Mouse (Mus musculus): Measurements from ENCODE around the gene Spns3. TPM values are rescaled to one million over a fixed set of nuclear protein-coding genes. Genes with fewer than 3 reads are reported as not detected.
A peak's percentile ranks its signal among the peaks of the same experiment; 100 is the strongest.

The Spns3 gene
- total RNA-seq, 2 experiments from 2014 or later, result 0.10 TPM; not detected in 1

DNA sequence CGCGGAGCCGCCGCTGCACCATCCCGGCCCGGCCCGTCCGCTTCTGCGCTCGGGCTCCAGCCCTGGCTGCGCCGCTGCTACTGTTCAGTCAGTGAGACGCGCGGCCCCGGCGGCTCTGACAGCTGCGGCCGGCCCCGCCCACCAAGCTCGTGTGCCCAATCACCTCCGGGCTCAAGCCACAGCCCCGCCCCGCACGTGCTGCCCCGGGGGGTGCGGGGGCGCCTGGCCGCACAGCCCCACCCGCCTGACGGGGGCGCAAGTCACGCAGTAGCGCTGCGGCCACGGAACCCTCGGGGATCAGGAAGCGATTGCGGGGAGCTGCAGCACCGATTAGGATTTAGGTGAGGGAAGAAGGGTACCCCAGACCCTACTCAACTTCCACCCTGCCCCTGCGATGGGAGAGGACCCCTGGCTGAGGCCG is 60.4 kb downstream of the Spns3 start, which contains the start of gene Spns2:
Gene Spns2, minus strand, starts transcription at position 24 of the 421 bp plus-strand sequence.
- peak; percentile 93 for DNase-seq
- intact Hi-C loops (cut with DNase I; ENCODE audit: low total_unique reads), result loop anchor here (5.0 kb wide), 2 partner anchors 38 to 72 kb away; no protein-coding TSS in a partner anchor

DNA sequence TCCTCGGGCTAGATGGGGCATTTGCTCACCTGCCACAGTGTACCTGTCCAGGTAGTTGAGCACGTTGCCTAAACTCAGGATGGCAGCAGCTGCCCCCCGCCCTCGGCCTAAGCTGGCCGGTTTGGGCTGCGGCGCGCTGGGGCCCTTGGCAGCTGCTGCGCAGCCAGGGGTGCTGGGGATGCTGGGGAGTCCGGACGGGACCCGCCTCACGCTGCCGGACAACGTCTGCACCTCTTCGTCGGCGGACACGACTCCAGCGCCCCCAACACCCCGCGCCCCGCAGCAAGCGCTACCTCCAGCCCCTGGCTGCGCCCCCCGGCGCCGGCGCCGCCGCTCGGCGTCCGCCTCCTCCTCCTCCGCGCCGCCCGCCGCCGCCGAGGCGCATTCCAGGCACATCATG is 60.9 kb downstream of the Spns3 start:
- no peak for DNase-seq
- intact Hi-C loops (cut with DNase I; ENCODE audit: low total_unique reads), result loop anchor here (5.0 kb wide), 1 partner anchor 37 kb away; no protein-coding TSS in a partner anchor

DNA sequence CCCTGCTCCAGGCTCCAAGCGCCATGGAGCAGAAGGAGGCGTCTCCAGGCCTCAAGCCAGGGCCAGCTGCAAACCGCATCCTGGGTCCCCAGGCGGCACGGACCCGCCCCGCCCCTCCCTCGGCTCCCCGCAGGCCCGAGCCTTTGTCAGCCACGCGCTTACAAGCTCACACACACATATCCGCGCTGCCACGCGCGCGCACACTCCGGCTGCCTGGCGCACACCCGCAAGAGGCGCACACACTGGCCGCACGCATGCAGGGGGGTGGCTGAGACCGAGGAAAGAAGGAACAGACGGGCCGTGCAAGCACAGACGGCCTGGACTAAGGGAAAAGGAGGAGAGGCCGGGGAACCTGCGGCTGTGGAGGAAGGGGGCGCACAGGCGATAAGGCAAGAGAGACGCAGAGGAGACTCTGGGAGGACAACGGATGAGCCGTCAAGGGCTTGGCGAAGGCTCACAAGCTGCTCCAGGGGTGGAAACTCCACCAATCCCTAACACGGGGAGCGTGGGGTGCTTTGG is 61.5 kb downstream of the Spns3 start:
- intact Hi-C loops (cut with DNase I; ENCODE audit: low total_unique reads), result loop anchor here (5.0 kb wide), 1 partner anchor 37 kb away; no protein-coding TSS in a partner anchor
- peak; percentile 27 for DNase-seq

DNA sequence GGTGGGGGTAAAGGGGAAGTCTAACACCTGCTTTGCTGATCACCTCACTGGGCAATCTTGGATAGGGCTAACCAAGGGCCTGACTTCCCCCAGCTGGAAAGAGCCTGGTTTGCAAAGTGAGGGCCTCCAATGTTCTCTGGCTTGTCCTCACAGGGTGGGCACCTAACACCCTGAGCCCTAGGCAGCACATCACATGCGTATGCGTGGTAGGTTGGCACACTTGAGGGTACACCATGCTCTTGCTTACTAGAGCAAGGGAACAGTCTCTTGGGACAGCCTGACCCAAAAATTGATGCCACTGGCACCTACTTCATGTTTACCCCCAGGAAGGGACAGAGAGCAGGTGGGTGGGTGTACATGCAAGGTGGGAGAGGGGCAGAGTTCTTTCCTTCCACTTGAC is 62.6 kb downstream of the Spns3 start:
- DNase-seq, result no peak
- intact Hi-C loops (cut with DNase I; ENCODE audit: low total_unique reads), result loop anchor here (5.0 kb wide), 1 partner anchor 35 kb away; no protein-coding TSS in a partner anchor

DNA sequence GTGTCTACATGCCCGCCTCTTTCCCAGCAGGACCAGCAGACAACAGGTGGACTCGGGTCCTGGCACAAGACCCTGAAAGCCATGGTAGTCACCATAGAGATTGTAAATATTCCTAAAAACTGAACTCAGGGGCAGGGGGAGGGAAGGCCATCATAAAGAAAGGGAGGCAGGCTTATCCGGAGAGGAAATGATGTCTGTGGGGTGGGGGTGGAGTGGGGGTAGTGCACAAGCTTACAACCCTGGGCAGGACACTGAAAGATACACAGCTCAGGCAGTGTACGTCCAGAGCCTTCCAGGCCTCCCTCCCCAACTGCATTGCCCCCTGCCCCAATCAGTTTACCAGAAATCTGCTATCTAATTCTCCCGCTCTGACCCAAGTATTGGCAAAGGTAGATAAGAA is 63.1 kb downstream of the Spns3 start:
- DNase-seq, result no peak
- intact Hi-C loops (cut with DNase I; ENCODE audit: low total_unique reads), result loop anchor here (5.0 kb wide), 1 partner anchor 35 kb away; no protein-coding TSS in a partner anchor

DNA sequence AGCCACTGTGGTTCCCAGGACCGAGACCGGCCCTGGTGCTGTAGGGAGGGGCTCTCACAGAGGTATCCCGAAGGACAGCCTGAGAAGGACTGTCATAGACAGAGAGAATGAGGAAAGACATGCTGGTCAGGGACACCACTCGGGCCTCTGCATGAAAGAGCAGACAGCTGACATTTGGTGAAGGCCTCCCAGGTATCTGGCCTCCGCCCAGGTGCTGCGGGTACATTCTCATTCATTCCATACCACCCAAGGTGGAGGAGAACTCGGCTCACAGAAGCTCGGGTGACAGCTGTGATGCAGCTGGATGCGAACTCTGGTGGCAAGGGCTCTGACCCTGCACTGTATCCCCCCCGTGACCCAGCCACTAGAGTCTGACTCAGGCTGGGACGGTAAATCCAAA is 64.3 kb downstream of the Spns3 start:
- no peak for DNase-seq
- intact Hi-C loops (cut with DNase I; ENCODE audit: low total_unique reads), result loop anchor here (5.0 kb wide), 1 partner anchor 34 kb away; no protein-coding TSS in a partner anchor

DNA sequence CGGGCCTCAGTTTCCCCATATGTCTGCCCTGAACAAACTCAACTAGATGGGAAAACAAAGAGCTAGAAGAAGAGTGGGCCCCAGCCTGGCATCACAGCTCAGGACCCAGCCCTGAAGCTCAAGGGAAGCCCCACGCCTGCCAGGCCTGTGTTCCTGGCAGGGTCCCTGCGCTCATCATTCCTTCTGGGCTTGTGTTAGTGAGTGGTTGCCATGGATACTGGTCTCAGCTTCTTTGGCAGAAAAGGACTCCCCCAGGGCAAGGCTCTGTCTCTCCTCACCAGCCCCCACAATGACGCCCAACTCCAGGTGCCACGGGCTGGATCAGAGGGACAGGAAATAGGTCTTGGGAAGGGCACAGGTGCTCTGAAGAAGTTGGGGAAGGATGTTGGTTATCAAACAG is 65.1 kb downstream of the Spns3 start:
- intact Hi-C loops (cut with DNase I; ENCODE audit: low total_unique reads), result loop anchor here (5.0 kb wide), 1 partner anchor 33 kb away; no protein-coding TSS in a partner anchor

DNA sequence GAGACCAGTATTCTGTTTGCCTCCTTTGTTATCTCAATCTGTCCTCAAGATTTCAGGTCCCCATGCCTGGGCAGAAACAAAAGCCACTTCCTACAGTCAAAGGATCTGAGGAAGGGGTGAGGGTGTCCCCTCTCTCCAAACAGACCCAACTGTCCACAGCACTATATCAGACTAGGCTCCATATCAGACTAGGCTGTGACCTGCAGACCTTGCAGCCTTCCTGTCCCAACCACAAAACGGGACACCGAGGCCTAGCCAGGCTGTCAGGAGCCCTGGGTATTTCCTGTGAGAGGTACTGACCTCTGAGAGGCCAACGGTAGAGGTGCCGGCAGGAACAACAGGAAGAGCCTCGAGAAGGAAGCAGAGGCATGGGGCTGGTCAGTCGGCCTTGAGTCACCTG is 65.8 kb downstream of the Spns3 start:
- intact Hi-C loops (cut with DNase I; ENCODE audit: low total_unique reads), result no loop called here
- no peak for DNase-seq

More for the DNA sequence above, 65.1 kb downstream of the Spns3 start:
- DNase-seq, result no peak

DNA sequence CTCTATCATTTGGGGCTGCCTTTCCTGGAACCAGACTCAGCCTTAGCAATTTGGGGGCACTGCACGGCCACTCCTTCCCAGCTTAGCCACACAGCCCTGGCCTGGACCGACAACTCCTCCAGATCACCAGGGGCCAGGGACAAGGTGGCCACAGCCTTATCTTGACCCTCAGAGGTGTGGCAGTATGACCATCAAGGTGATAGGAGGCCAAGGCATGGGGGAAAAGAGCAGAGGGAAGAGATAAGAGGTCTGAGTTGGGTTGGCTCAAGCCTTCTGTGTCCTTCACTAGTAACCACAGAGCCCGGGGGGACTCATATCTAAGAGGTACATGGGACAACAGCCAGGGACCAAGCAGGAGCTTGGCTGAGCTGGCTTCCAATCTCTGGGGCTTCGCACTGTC is 68.4 kb downstream of the Spns3 start:
- DNase-seq, result no peak
- intact Hi-C loops (cut with DNase I; ENCODE audit: low total_unique reads), result no loop called here

DNA sequence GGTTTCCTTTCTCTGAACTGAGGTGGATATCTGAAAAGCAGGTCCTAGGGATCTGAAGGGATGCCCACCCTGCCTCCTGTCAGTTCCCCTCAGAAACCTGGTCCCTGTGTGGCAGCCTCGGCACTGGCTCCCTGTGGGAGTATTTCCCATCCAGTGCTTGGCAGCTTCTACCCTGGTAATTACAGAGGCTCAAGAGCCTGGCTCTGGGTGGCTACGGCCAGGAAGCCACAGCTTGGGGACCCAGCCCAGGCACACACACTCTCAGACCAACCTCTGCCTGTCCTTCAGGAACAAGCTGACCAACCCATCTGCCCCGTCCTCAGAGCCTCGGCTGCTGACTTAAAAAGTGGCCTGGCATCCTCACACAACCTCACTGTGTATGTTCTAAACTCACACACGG is 69.0 kb downstream of the Spns3 start:
- intact Hi-C loops (cut with DNase I; ENCODE audit: low total_unique reads), result no loop called here
- DNase-seq, result no peak

DNA sequence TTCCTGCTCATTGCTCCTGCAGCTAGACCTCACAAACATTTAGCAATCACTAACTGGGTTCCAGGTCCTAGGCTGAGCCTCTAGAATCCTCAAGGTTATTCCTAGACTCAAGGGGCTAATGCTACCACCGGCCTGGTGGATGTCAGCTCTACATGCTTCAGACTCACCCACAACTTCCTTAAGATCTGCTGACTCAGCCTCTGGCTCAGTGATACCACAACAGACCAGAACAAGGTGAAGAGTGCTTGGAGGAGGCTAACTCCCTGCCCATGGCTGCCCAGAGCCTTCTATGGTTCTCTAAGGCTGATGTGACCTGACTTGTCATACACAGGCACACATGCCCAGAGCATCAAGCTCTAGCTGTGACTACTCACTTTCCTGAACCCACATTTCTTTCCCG is 70.8 kb downstream of the Spns3 start:
- intact Hi-C loops (cut with DNase I; ENCODE audit: low total_unique reads), result no loop called here
- DNase-seq, result no peak

DNA sequence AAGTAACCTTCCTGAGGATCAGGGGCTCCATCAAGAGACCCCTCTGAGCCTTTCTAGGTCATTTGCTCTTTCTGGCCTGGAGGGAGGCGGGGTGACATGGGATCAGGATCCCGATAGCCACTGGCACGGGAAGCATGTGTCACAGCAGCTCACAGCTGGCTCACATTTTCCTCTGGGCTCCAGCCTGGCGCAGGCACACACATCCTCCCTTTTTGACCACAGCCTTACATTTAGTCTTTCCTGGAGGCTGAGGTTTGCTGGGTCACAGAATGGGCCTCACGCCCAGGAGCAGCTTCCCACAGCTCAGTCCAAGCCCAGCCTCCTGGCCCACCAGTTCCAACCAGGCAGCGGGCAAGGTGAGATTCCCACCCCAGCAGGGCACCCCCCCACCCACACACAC is 72.1 kb downstream of the Spns3 start:
- intact Hi-C loops (cut with DNase I; ENCODE audit: low total_unique reads), result no loop called here
- no peak for DNase-seq

DNA sequence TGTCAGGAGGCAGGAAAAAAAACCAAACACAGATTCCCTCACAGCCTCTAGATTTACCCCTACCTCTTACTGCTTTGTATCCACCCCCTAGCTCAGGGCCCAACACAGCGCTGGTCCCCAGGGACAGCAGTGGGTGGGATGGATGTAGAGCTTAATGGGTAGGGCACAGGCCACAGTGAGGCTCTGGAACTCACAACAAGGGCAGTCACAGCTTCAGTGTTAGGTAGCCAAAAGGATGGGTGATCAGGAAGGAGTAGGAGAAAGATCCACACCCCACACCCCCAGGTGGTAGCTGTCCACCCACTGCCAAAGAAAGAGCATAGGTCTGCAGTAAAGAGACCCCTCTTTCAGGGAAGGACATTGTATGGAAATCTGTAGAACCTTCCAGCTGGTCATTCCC is 72.7 kb downstream of the Spns3 start:
- no peak for DNase-seq
- intact Hi-C loops (cut with DNase I; ENCODE audit: low total_unique reads), result no loop called here

DNA sequence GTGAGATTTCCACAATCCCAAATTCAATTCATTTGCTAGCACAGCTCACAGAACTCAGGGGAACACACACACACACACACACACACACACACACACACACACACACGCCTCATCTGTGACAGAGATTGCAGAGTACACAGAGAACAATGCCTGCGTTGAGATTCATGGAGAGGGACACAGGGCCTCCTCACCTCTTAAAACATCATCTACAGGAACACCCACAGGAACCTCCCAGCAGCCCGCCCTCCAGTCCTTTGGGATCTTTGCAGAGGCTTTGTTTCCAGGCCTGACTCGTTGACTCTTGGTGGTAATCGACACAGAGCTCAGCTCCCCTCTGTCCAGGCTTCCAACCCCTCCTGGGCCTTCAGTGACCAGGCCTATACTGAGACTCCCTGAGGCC is 73.1 kb downstream of the Spns3 start:
- no peak for DNase-seq
- intact Hi-C loops (cut with DNase I; ENCODE audit: low total_unique reads), result no loop called here

DNA sequence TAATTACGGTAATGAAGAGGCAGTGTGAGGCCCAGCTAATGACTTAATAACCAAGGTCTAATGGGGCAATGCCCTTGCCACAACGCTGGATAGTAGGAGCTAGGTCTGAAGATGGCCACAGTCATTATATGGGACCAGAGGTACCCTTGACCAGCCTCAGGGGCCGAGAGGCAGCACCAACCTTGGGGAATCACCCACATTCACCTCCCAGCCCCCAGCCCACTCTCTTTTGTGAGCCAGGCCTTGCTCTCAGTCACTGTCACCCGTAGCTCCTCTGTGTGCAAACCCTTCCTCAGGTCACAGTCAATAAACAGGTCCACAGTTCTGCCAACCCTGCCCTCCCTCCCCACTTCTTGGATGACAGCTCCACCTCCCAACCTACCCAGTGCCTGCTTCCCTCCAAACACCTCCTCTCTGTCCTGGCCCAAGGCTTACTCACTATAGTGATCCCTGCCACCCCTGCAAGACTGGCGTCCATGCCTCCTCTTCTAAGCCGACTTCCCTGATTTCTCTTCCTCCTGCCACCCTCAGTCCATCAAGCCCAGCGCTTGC is 74.2 kb downstream of the Spns3 start:
- no peak for DNase-seq

DNA sequence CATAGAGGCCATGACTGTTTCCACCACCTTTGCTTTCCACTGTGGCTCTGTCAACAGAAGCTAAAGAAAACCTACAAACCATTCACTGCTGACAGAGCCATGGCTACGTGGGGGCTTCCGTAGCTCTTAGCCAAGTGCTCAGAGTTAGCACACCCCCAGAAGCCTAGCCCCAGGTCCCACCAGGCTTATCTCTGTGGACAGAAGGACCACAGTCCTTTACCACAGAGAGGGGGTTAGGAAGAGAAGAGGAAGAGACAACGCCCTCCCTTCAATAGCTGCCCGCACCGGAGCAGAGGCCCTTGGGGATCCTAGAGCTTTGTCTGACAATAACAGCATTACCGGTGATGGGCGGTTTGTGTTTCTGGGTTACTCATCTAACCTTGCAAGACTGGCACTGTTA is 74.9 kb downstream of the Spns3 start:
- DNase-seq, result no peak
- intact Hi-C loops (cut with DNase I; ENCODE audit: low total_unique reads), result no loop called here

More for the DNA sequence above, 74.2 kb downstream of the Spns3 start:
- intact Hi-C loops (cut with DNase I; ENCODE audit: low total_unique reads), result no loop called here

DNA sequence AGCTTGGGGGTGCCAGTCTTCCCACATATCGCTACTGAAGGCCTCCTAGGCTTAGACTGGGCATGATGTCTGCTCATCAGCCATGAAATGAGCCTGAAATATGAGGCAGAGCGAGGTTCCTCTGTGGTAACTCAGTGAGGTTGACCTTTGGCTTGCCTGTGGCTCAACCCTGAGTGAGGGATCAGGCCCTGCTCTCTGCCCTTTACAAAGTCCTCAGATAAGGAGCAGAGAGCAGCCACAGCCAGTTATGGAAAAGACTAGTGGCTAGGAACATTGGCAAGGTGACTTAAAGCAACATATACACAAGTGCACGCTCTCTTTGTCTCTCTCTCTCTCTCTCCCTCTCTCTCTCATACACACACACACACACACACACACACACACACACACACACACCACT is 75.4 kb downstream of the Spns3 start:
- intact Hi-C loops (cut with DNase I; ENCODE audit: low total_unique reads), result no loop called here
- DNase-seq, result no peak

DNA sequence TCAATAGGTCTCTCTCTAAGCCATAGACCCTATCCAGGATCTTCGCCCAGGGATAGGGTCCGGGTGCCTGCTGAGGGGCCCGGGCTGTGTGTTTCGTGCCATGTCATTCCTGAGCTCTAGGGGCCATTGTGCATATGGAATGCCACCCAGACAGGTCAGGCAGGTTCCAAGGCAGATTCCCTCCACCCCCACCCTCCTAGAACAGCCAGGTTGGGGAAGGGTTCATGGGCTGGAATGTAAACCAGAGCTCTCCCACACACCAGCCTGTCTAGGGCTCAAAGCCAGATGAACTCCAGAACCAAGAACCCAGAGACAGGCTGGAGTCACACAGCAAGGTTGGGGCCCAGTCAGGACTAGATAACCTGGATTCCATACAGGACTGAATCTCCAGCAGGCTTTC is 76.8 kb downstream of the Spns3 start:
- DNase-seq, result no peak
- intact Hi-C loops (cut with DNase I; ENCODE audit: low total_unique reads), result no loop called here

DNA sequence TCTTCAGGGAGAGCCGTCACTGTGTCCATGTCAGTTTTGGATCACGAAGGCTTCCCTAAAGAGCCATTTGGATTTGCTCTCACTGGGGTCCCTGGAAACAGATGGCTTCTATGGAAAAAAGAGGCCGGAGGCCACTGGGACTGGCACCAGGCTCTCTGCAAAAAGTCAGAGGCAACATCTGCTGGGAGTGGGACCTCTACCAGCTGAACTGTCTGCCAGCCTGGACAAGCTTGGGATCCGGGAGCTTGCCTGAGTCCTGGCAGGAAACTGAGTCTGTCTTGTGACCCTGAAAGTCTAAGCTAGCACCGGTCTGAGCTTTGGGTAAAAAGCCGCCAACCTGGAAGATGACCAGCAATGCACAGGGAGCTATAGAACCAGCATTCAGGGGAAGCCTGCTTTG is 78.9 kb downstream of the Spns3 start:
- DNase-seq, result no peak
- intact Hi-C loops (cut with DNase I; ENCODE audit: low total_unique reads), result no loop called here

DNA sequence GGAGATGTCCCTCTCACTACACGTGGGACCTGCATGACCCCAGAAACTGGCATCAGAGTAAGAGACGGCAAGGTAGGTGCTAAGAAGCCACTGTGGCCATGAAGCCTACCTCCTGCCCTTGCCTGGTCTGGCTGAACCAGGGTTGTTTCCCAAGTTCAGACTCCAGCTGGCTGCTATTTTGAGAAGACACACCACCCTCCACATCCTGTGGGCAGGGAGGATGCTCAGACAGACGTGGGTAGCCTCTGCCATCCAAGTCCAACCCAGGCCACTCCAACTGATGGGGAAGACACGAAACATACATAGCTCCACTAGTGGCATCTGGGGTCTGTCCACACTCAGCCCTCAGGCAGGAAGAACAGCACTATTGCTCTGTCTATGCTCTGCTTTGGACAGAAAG is 80.3 kb downstream of the Spns3 start:
- intact Hi-C loops (cut with DNase I; ENCODE audit: low total_unique reads), result no loop called here
- no peak for DNase-seq

DNA sequence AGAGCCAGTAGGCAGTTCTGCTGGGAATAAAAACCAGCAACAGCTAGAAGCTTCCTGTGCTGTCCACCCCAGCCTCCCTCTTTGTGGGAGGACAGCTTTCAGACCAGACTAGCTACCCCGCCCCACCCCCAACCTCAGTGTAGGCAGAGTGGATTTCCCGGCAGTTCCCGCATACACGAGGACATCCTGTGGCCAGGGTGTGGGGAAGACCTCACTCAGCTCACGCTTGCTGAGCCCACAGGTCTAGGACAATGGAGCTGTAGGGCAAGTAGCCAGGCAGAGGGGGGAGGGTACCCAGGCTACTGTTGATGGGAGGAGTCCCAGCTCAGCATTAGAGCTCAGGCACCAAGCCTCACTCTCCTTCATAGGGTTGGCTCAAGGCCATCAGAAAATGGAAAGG is 81.1 kb downstream of the Spns3 start:
- intact Hi-C loops (cut with DNase I; ENCODE audit: low total_unique reads), result no loop called here

More for the DNA sequence above, 81.1 kb downstream of the Spns3 start:
- peak; percentile 67 for DNase-seq
